Mouse (Mus musculus) CD4-positive, CD25-positive, alpha-beta regulatory T cell (primary cell): ENCODE results near the gene Tm9sf4. TPM values are rescaled to one million over a fixed set of nuclear protein-coding genes. Genes with fewer than 3 reads are reported as not detected.

ENCODE experiments used
- polyA plus RNA-seq: library from polyadenylated mRNA; unstranded; fragments of 100-300 nt; shearing (Covaris generic); gene quantifications from one replicate; pipeline ENCODE4 v1.2.1, GENCODE M21; 2017

Gene Tm9sf4
- 53.7 TPM for polyA plus RNA-seq

GRCm38 (mm10) chr2:153160844-153161683 is at the start of gene Tm9sf4:
Gene Tm9sf4 (plus strand): TSS chr2:153161303.

DNA sequence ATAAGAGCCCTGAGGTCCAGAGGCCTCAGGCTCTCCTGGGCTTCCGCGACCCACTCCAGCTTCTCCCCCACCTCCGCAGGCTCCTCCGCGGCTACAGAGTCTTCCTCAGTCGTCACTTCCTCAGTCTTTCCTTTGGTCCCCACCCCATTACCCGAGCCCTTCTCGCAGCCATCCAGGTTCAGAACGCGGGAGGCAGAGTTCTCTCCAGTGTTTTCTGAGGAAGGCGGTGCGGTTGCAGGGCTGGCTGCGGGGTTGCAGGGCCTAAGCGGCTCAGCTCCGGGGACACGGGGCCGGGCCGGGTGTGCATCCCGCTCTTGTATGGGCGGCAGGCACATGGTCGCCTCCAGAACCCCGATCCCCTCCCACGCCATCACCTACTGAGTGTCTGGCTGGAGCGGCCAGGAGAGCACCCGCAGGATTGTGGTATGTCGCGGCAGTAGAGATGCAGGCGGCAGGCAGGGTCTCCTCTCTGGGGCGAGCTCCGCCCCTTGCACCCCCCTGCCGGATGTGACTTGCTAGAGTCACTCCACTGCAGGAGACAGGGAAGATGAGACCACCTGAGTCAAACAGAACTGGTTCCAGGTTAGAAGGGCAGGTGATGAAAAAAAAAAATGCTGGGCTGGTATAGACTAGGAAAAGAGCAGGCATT is 64.0 kb downstream of the Tm9sf4 start, which contains the start of gene Tspyl3:
Tspyl3 (minus strand) TSS at position 496 of the 649 bp plus-strand sequence.

DNA sequence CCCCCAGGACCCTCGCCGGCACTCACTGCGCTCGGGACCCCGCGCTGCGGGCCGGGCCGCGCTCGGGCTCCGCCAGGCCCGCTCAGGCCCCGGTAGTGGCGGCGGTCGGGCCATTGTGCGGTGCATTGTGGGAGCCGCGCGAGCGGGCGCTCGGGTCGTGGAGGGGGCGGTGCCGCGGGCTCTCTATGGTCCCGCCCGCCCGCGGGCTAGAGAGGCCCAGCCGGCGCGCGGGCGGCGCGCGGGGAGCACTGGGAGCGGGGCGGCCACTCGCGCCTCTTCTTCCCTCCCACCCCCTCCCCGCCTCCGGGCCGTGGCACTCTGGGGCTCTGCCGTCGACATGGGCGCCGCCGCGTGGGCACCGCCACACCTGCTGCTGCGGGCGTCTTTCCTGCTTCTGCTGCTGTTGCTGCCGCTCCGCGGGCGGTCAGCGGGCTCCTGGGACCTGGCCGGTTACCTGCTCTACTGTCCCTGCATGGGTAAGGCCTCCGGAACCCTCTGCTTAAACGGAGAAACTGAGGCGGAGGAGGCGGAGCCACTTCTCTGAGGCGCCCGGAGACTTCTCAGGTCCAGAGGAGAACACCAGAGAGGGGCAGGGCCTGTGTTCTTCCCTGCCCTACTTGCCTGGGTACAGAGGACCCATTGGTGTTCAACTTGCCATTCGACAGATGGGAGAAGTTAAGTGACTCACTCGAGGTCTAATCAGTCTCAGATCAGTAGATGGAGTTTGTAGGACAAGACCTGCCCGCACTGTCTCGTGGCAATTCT is 80.3 kb downstream of the Tm9sf4 start, which contains the start of the genes Plagl2 and Pofut1:
Plagl2 (minus strand) TSS at position 177 of the 765 bp plus-strand sequence.
Pofut1 (plus strand) TSS at position 284 of the 765 bp plus-strand sequence.

Other genes with a start within 250 kb of the Tm9sf4 start
- not detected for gene Mylk2, start 250.0 kb upstream of the Tm9sf4 start, polyA plus RNA-seq
- not detected for gene Foxs1, start 228.1 kb upstream of the Tm9sf4 start, polyA plus RNA-seq
- gene Dusp15, start 209.6 kb upstream of the Tm9sf4 start, polyA plus RNA-seq: not detected
- 0.60 TPM for gene Ttll9, start 198.8 kb upstream of the Tm9sf4 start, polyA plus RNA-seq
- gene Pdrg1, start 145.9 kb upstream of the Tm9sf4 start, polyA plus RNA-seq: 171 TPM
- gene Xkr7, start 129.5 kb upstream of the Tm9sf4 start, polyA plus RNA-seq: not detected
- not detected for gene Ccm2l, start 95.3 kb upstream of the Tm9sf4 start, polyA plus RNA-seq
- gene Hck, start 52.8 kb upstream of the Tm9sf4 start, polyA plus RNA-seq: 1.0 TPM
- gene Tspyl3, start 64.1 kb downstream of the Tm9sf4 start, polyA plus RNA-seq: 39.7 TPM
- 21.4 TPM for gene Plagl2, start 80.1 kb downstream of the Tm9sf4 start, polyA plus RNA-seq
- 22.2 TPM for gene Pofut1, start 80.2 kb downstream of the Tm9sf4 start, polyA plus RNA-seq
- gene Kif3b, start 130.1 kb downstream of the Tm9sf4 start, polyA plus RNA-seq: 24.1 TPM
- gene Asxl1, start 184.5 kb downstream of the Tm9sf4 start, polyA plus RNA-seq: 67.2 TPM